Mouse (Mus musculus) 3T3-L1 (cell line): ENCODE measurements around the gene Pax2.

Experiments
- DNase-seq: peaks from one replicate; pipeline ENCODE4 v3.0.0-alpha.2; 2015; ENCODE audit warnings: low read depth, low spot score

Pax2 gene

GRCm38 (mm10) chr19:44771499-44771898, 15.7 kb downstream of the Pax2 start:
- no peak for DNase-seq

GRCm38 (mm10) chr19:44781987-44782386, 26.1 kb downstream of the Pax2 start:
- peak; percentile 53 for DNase-seq

- no peak for DNase-seq
Measured at GRCm38 (mm10) chr19:44784391-44784790, 28.5 kb downstream of the Pax2 start.

- DNase-seq = no peak
Measured at GRCm38 (mm10) chr19:44788488-44788887, 32.6 kb downstream of the Pax2 start.

- DNase-seq = no peak
Measured at GRCm38 (mm10) chr19:44791981-44792380, 36.1 kb downstream of the Pax2 start.

GRCm38 (mm10) chr19:44797110-44798060, 41.5 kb downstream of the Pax2 start:
- no peak for DNase-seq

- no peak for DNase-seq
Measured at GRCm38 (mm10) chr19:44798731-44799130, 42.9 kb downstream of the Pax2 start.

- DNase-seq = no peak
Measured at GRCm38 (mm10) chr19:44799156-44799555, 43.3 kb downstream of the Pax2 start.

- no peak for DNase-seq
Measured at GRCm38 (mm10) chr19:44800327-44800726, 44.5 kb downstream of the Pax2 start.

GRCm38 (mm10) chr19:44808734-44809133, 52.9 kb downstream of the Pax2 start:
- no peak for DNase-seq

GRCm38 (mm10) chr19:44812666-44813429, 57.0 kb downstream of the Pax2 start:
- DNase-seq = no peak

- DNase-seq = no peak
Measured at GRCm38 (mm10) chr19:44815111-44815510, 59.3 kb downstream of the Pax2 start.

- no peak for DNase-seq
Measured at GRCm38 (mm10) chr19:44817403-44818128, 61.7 kb downstream of the Pax2 start.

- DNase-seq = peak; percentile 17
Measured at GRCm38 (mm10) chr19:44818676-44819075, 62.8 kb downstream of the Pax2 start.

GRCm38 (mm10) chr19:44821581-44821980, 65.7 kb downstream of the Pax2 start:
- DNase-seq = no peak

GRCm38 (mm10) chr19:44822295-44822694, 66.5 kb downstream of the Pax2 start:
- no peak for DNase-seq

- no peak for DNase-seq
Measured at GRCm38 (mm10) chr19:44823657-44824056, 67.8 kb downstream of the Pax2 start.

GRCm38 (mm10) chr19:44825216-44825768, 69.4 kb downstream of the Pax2 start:
- no peak for DNase-seq

- peak; percentile 7 for DNase-seq
Measured at GRCm38 (mm10) chr19:44825819-44826218, 70.0 kb downstream of the Pax2 start.

GRCm38 (mm10) chr19:44833391-44833790, 77.5 kb downstream of the Pax2 start:
- DNase-seq = no peak

- DNase-seq = no peak
Measured at GRCm38 (mm10) chr19:44834218-44835041, 78.6 kb downstream of the Pax2 start.
